Mouse (Mus musculus) sigmoid colon, adult 10 weeks (tissue): Measurements from ENCODE around the gene Epb41l4b. TPM values are rescaled to one million over a fixed set of nuclear protein-coding genes. Genes with fewer than 3 reads are reported as not detected.

ENCODE experiments used
- polyA plus RNA-seq: library from polyadenylated mRNA; stranded (reverse); fragments of 350-450 nt; fragmentation: Illumina TruSeq; extraction: RNeasy Lipid Tissue Mini Kit (QIAGEN cat#74804); gene quantifications from one replicate; pipeline ENCODE4 v1.2.3, GENCODE M21; 2014; ENCODE audit warnings: low read depth, low replicate concordance

The Epb41l4b gene
- polyA plus RNA-seq: 264 TPM

GRCm38 (mm10) chr4:57143026-57143937, at the start of gene Epb41l4b:
Gene Epb41l4b, minus strand, starts transcription at chr4:57143437.

GRCm38 (mm10) chr4:56990215-56990584, 153.0 kb downstream of the Epb41l4b start, which contains the start of gene Frrs1l:
Gene Frrs1l, minus strand, starts transcription at chr4:56990391.

GRCm38 (mm10) chr4:56946641-56947640, 196.3 kb downstream of the Epb41l4b start, which contains the start of gene Tmem245:
Gene Tmem245, minus strand, starts transcription at chr4:56947437.

Other genes with a start within 250 kb of the Epb41l4b start
- gene Tmem245, start 196.0 kb downstream of the Epb41l4b start, polyA plus RNA-seq: 37.6 TPM
- 1.3 TPM for gene Frrs1l, start 153.0 kb downstream of the Epb41l4b start, polyA plus RNA-seq
- gene Ptpn3, start 158.4 kb upstream of the Epb41l4b start, polyA plus RNA-seq: 59.1 TPM